Mouse (Mus musculus): ENCODE measurements around the gene Thbs4. TPM values are rescaled to one million over a fixed set of nuclear protein-coding genes. Genes with fewer than 3 reads are reported as not detected.

Gene Thbs4
- polyA plus RNA-seq, 2 experiments, result 38.3 to 59.9 TPM

- 42% methylated on average over 3 of the region's 3 CpGs for WGBS
- no peaks in the 10 kb centered on the region for H3K9me3 ChIP-seq (ENCODE audit: control insufficient read depth, low read length)
- no peak overlapping the region for H3K27ac ChIP-seq (replicated peaks; ENCODE audit: low read depth, low read length)
- no peaks in the 10 kb centered on the region for H3K4me1 ChIP-seq (ENCODE audit: control insufficient read depth, insufficient read depth, low read length)
- H3K9ac ChIP-seq (ENCODE audit: low read depth, low read length, severe bottlenecking), result no peak overlapping the region
- no peaks in the 10 kb centered on the region for H3K27me3 ChIP-seq (ENCODE audit: control insufficient read depth, insufficient read depth, low read length)
- H3K4me3 ChIP-seq (replicated peaks; ENCODE audit: low read length), result no peak overlapping the region
- ATAC-seq (ENCODE audit: low FRiP score, low read depth), result no peak
- no peak overlapping the region for H3K4me2 ChIP-seq (replicated peaks; ENCODE audit: low read depth, low read length, severe bottlenecking)
- no peak for TF ChIP-seq POLR2A (IDR thresholded peaks at IDR 0.05; ENCODE audit: borderline replicate concordance, extremely low read depth, insufficient read depth, insufficient read length)
- 0 out of 2 replicates have a peak, but pooled peaks cover 6% of the 10 kb centered on the region for H3K36me3 ChIP-seq (ENCODE audit: control insufficient read depth, insufficient read depth, low read length)
- DNase-seq (ENCODE audit: low spot score), result no peak
Measured at GRCm38 (mm10) chr13:92709535-92709934, 85.1 kb downstream of the Thbs4 start.

- H3K4me3 ChIP-seq (replicated peaks; ENCODE audit: low read length), result no peak overlapping the region
- no peaks in the 10 kb centered on the region for H3K9me3 ChIP-seq (ENCODE audit: control insufficient read depth, low read length)
- no peaks in the 10 kb centered on the region for H3K27me3 ChIP-seq (ENCODE audit: control insufficient read depth, insufficient read depth, low read length)
- 0 out of 2 replicates have a peak, but pooled peaks cover 6% of the 10 kb centered on the region for H3K36me3 ChIP-seq (ENCODE audit: control insufficient read depth, insufficient read depth, low read length)
- ATAC-seq (ENCODE audit: low FRiP score, low read depth), result no peak
- 76% methylated on average over 1 of the region's 1 CpGs for WGBS
- TF ChIP-seq POLR2A (IDR thresholded peaks at IDR 0.05; ENCODE audit: borderline replicate concordance, extremely low read depth, insufficient read depth, insufficient read length), result no peak
- H3K4me1 ChIP-seq (ENCODE audit: control insufficient read depth, insufficient read depth, low read length), result no peaks in the 10 kb centered on the region
- no peak overlapping the region for H3K27ac ChIP-seq (replicated peaks; ENCODE audit: low read depth, low read length)
- DNase-seq (ENCODE audit: low spot score), result no peak
- no peak overlapping the region for H3K4me2 ChIP-seq (replicated peaks; ENCODE audit: low read depth, low read length, severe bottlenecking)
- no peak overlapping the region for H3K9ac ChIP-seq (ENCODE audit: low read depth, low read length, severe bottlenecking)
Measured at GRCm38 (mm10) chr13:92708466-92708865, 86.2 kb downstream of the Thbs4 start.

- DNase-seq (ENCODE audit: low spot score) (no peak), ATAC-seq (ENCODE audit: low FRiP score, low read depth) (no peak)
- Histone ChIP-seq H3K4me3 (replicated peaks; ENCODE audit: low read length) (no peak overlapping the region), H3K36me3 (ENCODE audit: control insufficient read depth, insufficient read depth, low read length) (0 out of 2 replicates have a peak, but pooled peaks cover 6% of the 10 kb centered on the region), H3K9ac (ENCODE audit: low read depth, low read length, severe bottlenecking) (no peak overlapping the region), H3K27me3 (ENCODE audit: control insufficient read depth, insufficient read depth, low read length) (no peaks in the 10 kb centered on the region), H3K4me2 (replicated peaks; ENCODE audit: low read depth, low read length, severe bottlenecking) (no peak overlapping the region), H3K9me3 (ENCODE audit: control insufficient read depth, low read length) (no peaks in the 10 kb centered on the region), H3K4me1 (ENCODE audit: control insufficient read depth, insufficient read depth, low read length) (no peaks in the 10 kb centered on the region), H3K27ac (replicated peaks; ENCODE audit: low read depth, low read length) (no peak overlapping the region)
- TF ChIP-seq POLR2A (IDR thresholded peaks at IDR 0.05; ENCODE audit: borderline replicate concordance, extremely low read depth, insufficient read depth, insufficient read length), result no peak
- WGBS, result 54% methylated on average over 2 of the region's 2 CpGs
Measured at GRCm38 (mm10) chr13:92707941-92708340, 86.7 kb downstream of the Thbs4 start.

GRCm38 (mm10) chr13:92706342-92707061, 88.1 kb downstream of the Thbs4 start:
- H3K36me3 ChIP-seq (ENCODE audit: control insufficient read depth, insufficient read depth, low read length), result 0 out of 2 replicates have a peak, but pooled peaks cover 6% of the 10 kb centered on the region
- 91% methylated on average over 9 of the region's 9 CpGs for WGBS

GRCm38 (mm10) chr13:92705016-92705535, 89.5 kb downstream of the Thbs4 start:
- ATAC-seq (ENCODE audit: low FRiP score, low read depth) (no peak), DNase-seq (ENCODE audit: low spot score) (no peak)
- TF ChIP-seq POLR2A (IDR thresholded peaks at IDR 0.05; ENCODE audit: borderline replicate concordance, extremely low read depth, insufficient read depth, insufficient read length), result no peak
- H3K36me3 ChIP-seq (ENCODE audit: control insufficient read depth, insufficient read depth, low read length), result 0 out of 2 replicates have a peak, but pooled peaks cover 6% of the 10 kb centered on the region
- no peak overlapping the region for H3K27ac ChIP-seq (replicated peaks; ENCODE audit: low read depth, low read length)
- H3K4me3 ChIP-seq (replicated peaks; ENCODE audit: low read length), result no peak overlapping the region
- H3K4me2 ChIP-seq (replicated peaks; ENCODE audit: low read depth, low read length, severe bottlenecking), result no peak overlapping the region
- no peak overlapping the region for H3K9ac ChIP-seq (ENCODE audit: low read depth, low read length, severe bottlenecking)
- no peaks in the 10 kb centered on the region for H3K4me1 ChIP-seq (ENCODE audit: control insufficient read depth, insufficient read depth, low read length)
- H3K9me3 ChIP-seq (ENCODE audit: control insufficient read depth, low read length), result no peaks in the 10 kb centered on the region
- 90% methylated on average over 7 of the region's 7 CpGs for WGBS
- H3K27me3 ChIP-seq (ENCODE audit: control insufficient read depth, insufficient read depth, low read length), result no peaks in the 10 kb centered on the region

More at GRCm38 (mm10) chr13:92706342-92707061, 88.1 kb downstream of the Thbs4 start:
- Histone ChIP-seq H3K27ac (replicated peaks; ENCODE audit: low read depth, low read length) (no peak overlapping the region), H3K4me1 (ENCODE audit: control insufficient read depth, insufficient read depth, low read length) (no peaks in the 10 kb centered on the region), H3K4me2 (replicated peaks; ENCODE audit: low read depth, low read length, severe bottlenecking) (no peak overlapping the region), H3K9me3 (ENCODE audit: control insufficient read depth, low read length) (no peaks in the 10 kb centered on the region), H3K9ac (ENCODE audit: low read depth, low read length, severe bottlenecking) (no peak overlapping the region), H3K4me3 (replicated peaks; ENCODE audit: low read length) (no peak overlapping the region), H3K27me3 (ENCODE audit: control insufficient read depth, insufficient read depth, low read length) (no peaks in the 10 kb centered on the region)
- no peak for TF ChIP-seq POLR2A (IDR thresholded peaks at IDR 0.05; ENCODE audit: borderline replicate concordance, extremely low read depth, insufficient read depth, insufficient read length)
- DNase-seq (ENCODE audit: low spot score) (no peak), ATAC-seq (ENCODE audit: low FRiP score, low read depth) (no peak)

All from limb, embryonic 14.5 days (tissue).